Mouse (Mus musculus): ENCODE measurements around the gene 1110008P14Rik.

DNA sequence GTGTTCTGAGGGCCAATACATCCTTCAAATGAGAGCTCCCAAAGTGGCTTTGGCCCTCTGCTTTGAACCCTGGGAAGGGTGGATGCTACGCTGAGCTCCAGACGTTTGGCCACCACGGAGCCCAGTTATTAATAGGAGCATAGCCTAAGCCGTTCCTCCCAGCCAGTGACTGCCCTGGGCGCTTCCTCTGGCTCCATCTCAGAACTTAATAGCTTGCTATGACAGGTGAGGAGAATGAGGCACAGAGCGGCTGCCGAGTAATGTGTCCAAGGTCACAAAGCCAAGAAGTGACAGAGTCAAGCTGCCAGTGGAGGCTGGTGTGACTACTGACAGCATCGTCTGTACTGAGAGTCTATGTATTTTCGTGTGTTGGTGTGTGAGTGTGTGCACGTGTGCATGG lies 25.5 kb downstream of the 1110008P14Rik start:
- no peak for TF ChIP-seq CTCF (IDR thresholded peaks at IDR 0.05; ENCODE audit: low read depth)
- no peak for TF ChIP-seq EP300 (IDR thresholded peaks at IDR 0.05; ENCODE audit: low read depth)
